Mouse (Mus musculus) monocyte, adult 5-6 weeks (primary cell): ENCODE results near the gene Eepd1. TPM values are rescaled to one million over a fixed set of nuclear protein-coding genes. Genes with fewer than 3 reads are reported as not detected.
A peak's percentile ranks its signal among the peaks of the same experiment; 100 is the strongest.
"Not testable (repeated sequence)": the region's sequence is repeated elsewhere in the genome, so short reads cannot be mapped to it uniquely, and the experiment has no call there.

Source experiments
- ATAC-seq: fragments of 153-309, 156-312 bp; replicated peaks from 2 replicates; pipeline ENCODE4 v1.8.0; 2017; ENCODE audit warnings: mild to moderate bottlenecking; ENCODE audit not compliant: low TSS enrichment, insufficient number of reproducible peaks, severe bottlenecking, poor library complexity, low FRiP score
- total RNA-seq: library from RNA; stranded (forward); fragments of 200-1000, 200-491, 200-594 nt; gene quantifications from 3 replicates; pipeline ENCODE4 v1.2.3, GENCODE M21; 2017

Gene Eepd1
- 3.4 to 9.5 TPM (median 9.4 TPM) in 3 replicates for total RNA-seq

DNA sequence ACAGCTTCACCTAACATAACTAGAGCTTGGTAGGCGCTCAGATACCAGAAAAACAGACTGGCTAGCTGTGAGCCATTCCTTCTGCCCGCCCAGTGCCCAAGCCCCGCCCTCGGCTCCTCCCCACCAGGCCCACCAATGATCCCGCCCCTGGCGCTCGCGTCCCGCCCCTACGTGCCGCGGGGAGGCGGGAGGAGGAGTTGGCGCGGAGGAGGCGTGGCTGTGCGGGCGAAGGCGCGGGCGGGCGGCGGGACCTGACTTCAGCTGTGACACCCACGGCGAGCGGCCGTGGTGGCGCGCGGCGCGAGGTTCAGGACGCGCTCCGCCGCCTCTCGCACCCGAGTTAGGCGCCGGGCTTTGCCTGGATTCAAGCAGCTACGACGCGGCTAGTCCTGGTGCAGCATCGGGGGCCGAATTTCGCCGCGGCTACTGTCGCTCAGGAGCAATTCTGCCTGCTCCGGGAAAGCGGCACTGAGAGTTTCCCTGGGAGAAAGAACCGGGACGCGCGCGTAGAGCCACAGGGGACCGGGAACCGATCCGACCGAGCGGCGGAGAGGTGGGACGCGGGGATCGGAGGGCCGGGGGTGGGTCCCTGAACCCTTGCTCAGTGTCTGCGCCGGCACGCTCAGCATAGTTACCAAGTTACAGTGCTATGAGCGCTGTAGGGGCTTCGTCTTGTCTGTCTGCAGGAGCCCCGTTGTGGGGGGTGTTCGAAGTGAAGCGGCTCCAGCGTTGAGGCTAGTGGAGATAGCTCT is at the start of gene Eepd1:
Gene Eepd1, plus strand, starts transcription at position 204 of the 752 bp plus-strand sequence.
- ATAC-seq = peak; percentile 82

DNA sequence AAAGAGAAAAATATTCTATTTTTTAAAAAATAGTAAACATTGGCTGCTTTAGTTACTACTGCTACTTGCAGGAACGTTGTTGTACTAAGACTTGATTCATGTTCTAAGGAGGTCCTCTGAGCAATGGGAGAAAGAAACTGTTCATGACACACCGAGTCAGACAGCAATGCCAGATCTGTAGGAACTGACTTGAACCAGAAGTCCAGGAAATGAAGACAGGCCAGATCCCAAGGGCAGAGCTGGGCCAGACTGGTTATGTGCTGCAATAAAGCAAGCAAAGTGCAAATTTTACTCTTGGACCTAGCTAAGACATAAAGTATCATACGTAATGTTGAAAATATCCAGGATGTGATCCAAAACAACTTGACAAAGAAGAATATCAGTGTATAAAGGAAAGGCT is 42.5 kb upstream of the Eepd1 start:
- no peak for ATAC-seq

DNA sequence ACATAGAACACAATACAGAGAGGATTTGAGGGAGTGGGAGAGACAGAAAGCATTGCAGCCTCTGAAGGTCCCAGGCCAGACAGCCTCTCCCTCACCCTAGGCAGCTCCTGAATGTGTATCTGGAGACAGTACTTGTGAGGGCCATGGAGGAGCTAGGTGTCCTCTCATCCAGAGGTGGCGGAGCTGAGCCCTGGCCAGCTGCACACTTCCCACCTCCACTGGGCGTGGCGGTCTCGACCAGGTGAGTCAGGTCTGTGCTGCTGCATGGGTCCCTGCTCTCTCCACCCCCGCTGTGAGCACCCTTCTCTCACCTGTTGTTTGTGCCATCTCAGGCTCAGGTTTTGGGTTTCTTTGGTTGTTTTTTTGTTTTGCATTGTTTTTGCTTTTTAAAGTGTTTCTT is 41.3 kb upstream of the Eepd1 start:
- not testable (repeated sequence) for ATAC-seq

DNA sequence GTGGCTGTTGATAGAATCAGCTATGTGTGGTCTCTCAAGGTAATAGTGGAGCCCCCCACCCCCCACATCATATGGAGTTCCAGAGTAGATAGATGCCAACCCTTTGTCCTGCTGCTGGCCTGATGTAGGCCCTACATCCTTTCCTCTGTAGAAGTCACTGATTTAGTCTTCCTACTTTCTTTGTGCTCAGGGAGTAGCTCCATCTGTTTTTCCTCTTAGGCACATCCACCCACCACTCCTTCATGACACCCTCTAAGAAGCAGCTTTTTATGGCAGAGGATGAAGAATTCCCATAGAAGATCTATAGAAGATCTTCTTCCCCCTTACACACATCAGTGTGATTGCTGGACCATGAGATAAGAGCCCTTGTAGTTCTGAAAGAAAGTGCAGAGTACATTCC is 39.3 kb upstream of the Eepd1 start:
- no peak for ATAC-seq

DNA sequence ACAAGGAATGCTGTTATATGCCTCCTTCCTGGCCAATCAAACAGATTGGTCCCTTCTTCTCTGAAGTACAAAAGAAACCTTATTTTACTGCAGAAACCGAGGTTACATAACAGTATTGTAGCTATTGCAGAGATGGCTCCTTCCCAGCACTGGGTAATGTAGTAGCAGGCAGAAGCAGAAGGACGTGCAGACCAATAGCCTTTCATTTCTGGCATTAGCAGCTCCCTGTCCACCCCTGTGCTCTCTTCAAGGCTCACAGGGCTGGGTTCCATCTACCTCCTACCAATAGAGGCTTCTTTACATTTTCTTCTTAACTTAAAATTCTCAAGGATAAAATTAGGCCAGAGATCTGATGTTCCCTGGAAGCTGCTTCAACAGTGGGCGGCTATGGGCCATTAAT is 38.3 kb upstream of the Eepd1 start:
- ATAC-seq = no peak

DNA sequence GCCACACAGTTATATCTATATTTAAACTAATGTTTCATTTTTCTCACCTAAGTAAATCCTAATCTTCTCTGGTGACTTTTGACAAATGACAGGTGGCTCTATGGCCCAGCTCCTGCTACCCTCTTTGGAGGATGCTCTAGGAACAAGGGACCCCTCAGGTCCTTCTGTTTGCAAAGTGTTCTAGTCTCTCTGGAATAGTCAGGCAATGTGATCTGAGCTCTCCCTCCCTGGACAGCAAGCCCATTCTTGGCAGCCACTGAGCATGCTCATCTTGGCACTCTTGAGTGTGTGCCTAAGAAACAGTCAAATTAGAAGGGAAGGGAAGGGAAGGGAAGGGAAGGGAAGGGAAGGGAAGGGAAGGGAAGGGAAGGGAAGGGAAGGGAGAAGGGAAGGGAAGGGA is 37.8 kb upstream of the Eepd1 start:
- ATAC-seq = no peak

DNA sequence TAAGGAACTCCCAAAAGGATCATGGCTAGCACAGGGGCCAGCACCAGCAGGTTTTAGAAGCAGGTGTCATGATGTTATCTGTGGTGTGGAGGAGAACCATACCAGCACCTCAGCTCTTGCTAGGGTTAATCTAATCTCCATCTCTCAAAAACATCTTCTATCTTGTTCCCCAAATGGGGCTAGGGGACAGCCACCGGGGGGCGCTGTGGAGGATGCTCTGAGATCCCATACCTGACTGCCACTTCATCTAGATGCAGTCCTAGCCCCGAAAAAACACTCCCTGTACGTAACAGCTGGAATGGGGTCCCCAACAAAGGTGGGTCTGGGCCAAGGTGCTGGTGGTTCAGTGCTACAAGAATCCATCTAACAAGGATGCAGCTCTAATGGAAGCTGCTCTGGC is 31.0 kb upstream of the Eepd1 start:
- ATAC-seq = no peak

DNA sequence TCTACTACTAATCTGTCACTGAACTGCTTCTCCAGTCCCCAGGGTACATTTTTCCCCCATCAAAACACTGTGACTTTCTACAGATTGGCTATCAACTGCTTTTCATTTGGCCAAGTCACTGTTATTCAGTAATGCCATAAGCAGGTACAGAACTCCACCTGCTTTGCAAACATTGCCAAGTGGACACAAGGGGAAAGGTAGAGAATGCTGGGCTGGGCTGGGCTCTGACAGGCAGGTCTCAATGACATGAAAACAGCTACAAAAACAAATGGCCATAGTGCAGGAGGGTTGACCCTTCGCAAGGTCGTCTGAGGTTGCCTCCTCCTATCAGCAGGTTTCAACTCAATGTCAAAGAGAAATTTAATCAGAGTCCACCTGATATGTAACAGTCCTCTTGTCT is 26.3 kb upstream of the Eepd1 start:
- ATAC-seq = no peak

DNA sequence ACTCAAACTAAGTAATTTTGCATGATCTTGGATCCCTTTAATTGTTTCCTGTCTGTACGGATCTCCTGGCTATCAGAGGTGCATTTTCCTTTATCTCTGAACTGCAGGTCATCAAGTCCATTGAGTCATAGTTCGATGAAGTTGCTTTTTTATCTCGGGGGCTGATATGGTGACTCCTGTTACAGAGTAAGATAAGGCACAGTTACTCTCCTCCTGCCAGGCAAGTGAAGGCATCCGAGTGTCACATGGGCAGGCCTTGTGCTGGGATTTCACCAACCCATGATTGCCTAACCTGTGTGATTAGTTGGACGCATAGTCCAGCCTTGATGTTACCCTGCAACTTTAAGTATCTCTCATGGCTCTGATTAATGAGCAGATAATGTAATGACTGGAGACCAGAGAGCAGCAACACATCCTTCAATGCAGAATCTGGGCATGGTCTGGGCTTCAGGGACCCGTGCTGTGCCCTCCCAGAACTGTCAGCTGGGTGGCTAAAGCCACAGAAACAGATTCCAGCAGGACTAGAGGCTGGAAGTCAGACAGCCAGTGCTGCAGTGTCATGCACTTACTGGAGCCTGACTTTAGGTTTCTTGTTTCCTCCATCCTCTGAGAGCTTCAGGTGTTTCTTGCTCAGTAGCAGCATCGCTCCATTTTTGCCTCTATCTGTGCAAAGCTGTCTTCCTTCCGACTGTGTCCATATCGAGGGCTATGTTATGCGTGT is 20.4 kb upstream of the Eepd1 start:
- ATAC-seq = no peak

DNA sequence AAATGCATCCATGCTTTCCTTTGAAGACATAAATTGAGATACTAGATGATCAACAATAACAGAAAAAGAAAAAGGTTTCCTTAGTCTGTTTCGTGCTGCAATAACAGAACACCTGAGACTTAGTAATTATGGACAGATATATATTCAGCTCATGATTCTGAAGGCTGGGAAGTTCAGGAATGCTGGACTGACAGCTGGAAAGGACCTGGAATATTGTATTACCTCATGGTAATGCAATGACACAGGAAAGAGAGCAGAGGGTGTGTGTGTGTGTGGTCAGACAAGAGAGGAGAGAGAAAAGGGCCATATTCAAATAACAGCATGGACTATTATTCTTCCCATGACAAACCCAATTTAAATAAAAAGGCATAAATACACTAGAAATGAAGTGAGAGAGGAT is 17.0 kb upstream of the Eepd1 start:
- ATAC-seq = no peak

DNA sequence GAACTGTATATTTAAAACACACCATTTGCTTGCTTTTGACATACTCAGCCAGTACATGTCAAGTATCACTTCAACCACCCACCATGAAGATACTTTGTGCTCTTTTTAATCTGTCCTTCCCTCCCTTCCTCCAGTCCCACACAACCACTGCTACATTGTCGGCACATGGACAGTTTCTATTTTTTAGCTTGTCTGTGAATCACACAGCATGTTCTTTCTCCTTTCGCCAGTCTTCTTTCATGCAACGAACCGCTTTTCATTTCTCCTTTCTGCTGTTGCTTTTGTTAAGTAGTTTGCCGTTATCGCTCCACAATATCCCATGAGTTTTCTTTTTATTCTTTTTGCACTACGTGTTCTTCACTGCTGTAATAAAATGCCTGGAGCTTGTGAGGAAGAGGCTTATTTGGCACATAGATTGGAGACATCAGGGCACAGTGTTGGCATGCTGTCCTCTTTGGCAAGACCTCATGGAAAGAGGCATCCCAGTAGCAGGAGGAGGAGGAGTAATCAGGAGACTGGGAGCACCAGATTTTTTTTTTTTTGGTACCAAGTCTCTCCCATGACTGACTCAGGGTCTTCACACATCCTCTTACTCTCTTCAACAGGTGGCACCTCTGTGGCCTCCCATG is 1.8 kb upstream of the Eepd1 start:
- ATAC-seq = no peak

DNA sequence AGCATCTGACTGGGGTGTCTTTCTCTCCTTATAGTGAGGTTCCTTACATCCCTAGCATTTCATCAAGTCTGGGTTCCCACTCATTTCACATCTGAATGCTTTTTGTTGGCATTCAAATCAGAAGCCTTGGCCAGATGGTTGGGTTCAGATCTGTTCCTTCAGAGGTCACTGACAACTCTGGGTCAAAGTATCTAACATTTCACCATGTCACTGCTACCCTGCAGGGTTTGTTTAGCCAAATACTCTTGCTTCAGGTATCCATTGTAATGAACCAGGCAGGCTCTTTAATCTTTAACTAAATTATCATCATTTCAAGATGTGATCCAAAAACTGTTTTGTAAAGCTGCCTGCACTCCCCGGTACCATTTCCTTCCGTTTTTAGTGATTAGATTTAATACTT is 671 bp upstream of the Eepd1 start:
- ATAC-seq = no peak

DNA sequence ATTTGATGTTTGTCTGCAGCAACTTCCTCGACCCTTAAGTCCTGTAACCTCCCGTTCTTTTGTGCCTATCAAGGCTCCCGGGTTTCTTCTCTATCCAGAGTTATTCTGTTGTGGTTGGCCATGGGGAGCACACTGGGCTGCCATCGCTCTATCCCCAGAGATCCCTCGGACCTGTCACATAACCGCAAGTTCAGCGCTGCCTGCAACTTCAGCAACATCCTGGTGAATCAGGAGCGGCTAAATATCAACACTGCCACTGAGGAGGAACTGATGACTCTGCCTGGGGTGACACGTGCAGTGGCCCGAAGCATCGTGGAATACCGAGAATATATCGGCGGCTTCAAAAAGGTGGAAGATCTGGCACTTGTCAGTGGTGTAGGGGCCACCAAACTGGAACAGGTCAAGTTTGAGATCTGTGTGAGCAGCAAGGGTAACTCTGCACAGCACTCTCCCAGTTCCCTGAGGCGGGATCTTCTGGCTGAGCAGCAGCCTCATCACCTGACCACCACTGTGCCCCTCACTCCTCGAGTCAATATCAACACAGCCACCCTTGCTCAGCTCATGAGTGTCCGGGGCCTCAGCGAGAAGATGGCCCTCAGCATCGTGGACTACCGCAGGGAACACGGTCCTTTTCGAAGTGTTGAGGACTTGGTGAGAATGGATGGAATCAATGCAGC is 1.1 kb downstream of the Eepd1 start:
- 0 out of 2 replicates have a peak, but pooled peaks have one; percentile 24 for ATAC-seq

DNA sequence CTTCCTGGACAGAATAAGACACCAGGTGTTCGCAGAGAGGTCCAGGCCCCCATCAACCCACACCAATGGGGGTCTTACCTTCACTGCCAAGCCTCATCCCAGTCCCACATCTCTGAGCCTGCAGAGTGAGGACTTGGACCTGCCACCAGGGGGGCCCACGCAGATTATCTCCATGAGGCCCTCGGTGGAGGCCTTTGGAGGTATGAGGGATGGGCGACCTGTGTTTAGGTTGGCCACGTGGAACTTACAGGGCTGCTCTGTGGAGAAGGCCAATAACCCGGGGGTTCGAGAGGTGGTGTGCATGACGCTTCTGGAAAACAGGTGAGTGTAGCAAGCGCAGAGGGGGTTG is 1.6 kb downstream of the Eepd1 start:
- ATAC-seq = no peak

DNA sequence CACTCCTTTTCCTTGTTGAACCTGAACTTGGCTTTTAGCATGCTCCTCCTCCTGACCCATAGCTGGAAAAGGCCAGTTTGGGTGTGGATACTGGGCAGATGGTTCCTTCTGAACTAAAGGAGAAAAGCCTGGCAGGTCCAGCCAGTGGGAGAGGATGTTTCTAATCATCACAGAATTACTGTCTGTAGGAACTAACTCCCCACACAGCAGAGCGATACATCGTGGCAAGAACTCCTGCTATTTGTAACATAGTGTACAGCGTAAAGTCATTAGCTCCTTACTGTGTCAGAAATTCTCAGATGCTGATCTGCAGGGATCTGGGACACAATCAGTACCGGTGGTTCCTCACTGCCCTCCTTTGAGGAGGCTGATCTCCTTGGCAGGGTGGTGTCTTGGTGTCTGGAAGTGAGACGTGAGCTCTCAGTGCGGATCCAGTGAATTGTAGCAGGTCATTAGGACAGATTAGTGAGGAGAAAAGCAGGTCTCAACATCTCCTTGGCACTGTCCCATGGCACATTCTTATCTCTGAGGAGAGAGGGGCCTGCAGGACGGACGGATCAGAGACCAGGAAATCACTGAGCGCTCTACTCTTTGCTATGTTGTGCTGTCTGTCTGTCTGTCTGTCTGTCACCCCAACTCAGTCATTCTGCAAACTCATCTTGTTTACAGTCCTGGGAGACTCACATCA is 2.7 kb downstream of the Eepd1 start:
- ATAC-seq = no peak

DNA sequence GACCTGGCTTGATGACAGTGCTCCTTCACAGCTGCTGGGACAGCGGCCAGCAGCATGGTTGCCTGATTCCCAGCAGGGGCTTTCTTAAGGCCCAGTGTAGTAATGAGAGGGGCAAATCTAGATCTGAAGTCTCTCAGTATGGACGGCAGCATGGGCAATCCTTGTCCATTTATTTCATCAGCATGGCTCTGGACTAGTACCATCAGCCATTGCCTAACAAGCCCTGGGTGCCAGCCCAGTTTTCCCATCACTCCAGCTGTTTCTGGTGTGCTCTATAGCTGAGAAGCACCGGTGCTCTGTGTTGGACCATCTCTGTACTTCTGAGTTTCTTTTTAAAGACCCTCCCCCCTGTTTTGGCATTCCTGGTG is 3.3 kb downstream of the Eepd1 start:
- no peak for ATAC-seq

DNA sequence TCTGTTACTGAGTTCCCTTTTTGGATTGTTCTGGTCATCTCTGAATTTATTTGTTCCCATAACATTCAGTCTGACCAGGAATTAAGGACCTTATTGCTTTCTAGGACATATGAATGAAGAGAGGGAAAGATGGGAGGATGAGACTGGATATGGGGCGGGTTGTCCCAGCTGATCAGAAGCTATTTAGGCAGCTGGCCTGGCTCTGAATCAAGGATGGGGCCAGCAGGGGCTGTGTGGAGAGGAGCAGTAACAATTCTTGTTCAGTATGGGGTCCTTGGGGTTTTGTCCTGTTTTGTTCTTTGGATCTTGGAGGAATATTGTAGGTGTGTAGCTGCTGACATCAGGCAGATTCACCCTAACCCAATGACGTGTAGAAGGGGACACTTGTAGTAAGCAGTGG is 3.7 kb downstream of the Eepd1 start:
- no peak for ATAC-seq

DNA sequence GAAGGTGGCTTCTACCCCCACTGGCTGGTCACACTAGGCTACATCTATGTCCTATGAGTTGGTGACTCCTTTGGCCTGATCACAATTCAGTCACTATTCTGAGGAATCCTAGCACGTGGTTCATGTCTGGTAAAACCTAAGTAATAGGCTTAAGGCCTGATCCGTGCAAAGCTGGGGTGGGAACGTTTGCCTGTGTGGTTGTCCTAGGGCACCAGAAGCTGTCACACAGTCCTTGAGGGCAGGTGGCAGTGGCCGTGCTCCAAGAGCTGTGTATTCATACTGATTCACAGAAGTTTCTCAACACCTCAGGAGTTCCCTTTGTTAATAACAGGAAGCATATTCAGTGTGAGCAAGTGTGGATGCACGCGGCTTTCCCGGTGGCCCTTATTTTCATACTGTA is 4.1 kb downstream of the Eepd1 start:
- 0 out of 2 replicates have a peak, but pooled peaks have one; percentile 16 for ATAC-seq

DNA sequence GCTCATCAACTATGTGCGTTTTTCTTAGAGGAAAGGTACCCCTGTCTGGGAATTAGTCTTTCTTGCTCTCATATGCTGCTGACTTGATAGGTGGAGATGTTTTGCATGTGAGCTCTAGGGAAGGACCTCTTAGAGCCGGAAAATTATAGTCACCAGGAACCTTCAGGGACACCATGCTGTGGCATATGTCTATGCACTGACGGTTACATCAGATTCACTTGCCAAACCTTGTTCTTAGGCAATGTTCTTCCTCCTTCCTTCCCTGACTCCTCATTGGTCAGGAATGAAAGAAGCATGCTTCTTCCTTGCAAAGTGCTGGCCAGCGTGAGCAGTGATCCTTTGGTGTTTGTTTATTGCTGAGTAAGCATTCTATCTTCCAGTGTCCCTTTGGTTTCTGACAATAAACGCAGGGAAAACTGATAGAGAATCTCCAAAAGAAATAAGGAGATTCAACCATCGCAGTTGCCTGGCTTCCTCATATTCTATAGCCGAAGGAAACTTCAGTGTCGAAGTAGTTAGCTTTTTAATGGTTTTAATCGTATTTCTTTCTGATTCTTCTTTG is 5.0 kb downstream of the Eepd1 start:
- peak; percentile 62 for ATAC-seq
